Mouse (Mus musculus) activated CD4-positive, CD25-positive, alpha-beta regulatory T cell (primary cell): ENCODE results near the gene C1ra. TPM values are rescaled to one million over a fixed set of nuclear protein-coding genes. Genes with fewer than 3 reads are reported as not detected.

Source experiments
- polyA plus RNA-seq, 2 experiments: library from polyadenylated mRNA; unstranded; fragments of 100-300 nt; shearing (Covaris generic); gene quantifications; one replicate each; pipeline ENCODE4 v1.2.1; 2017

C1ra gene
- polyA plus RNA-seq, result under 1 TPM; 0.17 to 0.53 TPM

DNA sequence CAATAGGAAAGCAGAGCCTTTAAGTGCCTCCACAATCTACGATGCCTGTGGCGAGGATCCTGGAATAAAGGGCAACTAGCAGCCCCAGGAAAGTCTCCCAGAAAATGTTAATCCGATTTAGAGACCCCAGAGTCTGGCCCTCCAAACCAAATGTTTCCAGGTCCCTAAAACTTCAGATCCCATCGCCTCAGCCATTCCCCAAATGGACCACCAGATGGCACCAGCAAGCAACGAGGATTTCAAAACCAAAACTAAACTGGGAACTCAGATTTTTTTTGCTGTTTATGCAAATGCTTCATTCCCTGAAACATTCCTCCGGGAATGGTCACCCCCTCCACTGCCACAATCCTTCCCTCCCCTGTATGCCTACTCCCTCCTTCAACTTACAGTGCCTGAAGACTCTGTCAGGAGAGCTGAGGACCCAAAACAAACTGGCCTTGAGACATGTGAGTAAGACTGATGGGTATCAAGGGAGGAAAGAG, at the start of gene C1ra:
Gene C1ra (plus strand): TSS at position 51 of the 482 bp plus-strand sequence.

DNA sequence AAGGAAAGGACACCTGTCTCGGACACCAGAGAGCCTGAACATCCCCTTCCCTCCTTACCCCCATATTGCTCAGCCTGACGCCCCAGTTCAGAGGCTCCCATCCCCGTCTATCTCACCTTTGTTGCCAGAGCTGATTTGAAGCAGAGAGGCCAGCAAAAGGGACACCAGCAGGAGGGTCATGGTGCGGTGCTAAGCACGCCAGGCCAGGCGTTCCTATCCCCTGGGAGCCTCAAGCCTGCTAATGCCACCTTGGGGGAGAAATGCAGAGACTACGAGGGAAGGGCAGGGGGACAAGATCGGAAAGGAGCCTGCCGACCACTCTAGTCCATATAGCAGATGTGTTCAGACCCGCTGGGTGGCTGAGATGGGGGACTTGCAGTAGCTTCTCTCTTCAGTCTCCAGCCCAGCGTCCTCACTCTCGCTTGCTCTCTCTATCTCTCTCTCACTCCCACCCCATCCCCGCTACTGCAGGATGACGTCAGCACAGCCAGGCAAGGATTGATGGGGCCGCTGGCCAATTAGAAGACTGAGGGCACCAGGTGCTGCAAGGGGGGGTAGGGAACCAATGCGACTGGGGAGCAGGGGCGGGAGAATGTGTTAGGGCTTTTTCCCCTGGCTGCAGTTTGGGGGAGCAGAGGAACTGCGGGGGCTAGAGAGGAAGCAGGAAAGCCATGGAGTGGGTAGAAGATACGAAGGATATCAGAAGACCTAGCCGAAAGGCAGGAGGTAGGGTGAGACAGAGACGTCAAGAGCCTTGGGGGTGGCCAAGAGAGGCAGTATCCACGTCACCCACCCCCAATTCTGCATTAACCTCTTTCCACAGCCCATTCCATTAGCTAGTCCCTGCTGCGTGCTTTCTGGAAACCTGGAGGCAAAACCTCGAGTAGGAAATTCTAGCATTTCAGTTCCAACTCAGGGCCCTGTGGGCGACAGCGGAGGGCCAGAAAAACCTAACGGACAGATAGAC, 47.6 kb upstream of the C1ra start, which contains the start of gene Clstn3:
Gene Clstn3 (minus strand): TSS at position 490 of the 967 bp plus-strand sequence.

DNA sequence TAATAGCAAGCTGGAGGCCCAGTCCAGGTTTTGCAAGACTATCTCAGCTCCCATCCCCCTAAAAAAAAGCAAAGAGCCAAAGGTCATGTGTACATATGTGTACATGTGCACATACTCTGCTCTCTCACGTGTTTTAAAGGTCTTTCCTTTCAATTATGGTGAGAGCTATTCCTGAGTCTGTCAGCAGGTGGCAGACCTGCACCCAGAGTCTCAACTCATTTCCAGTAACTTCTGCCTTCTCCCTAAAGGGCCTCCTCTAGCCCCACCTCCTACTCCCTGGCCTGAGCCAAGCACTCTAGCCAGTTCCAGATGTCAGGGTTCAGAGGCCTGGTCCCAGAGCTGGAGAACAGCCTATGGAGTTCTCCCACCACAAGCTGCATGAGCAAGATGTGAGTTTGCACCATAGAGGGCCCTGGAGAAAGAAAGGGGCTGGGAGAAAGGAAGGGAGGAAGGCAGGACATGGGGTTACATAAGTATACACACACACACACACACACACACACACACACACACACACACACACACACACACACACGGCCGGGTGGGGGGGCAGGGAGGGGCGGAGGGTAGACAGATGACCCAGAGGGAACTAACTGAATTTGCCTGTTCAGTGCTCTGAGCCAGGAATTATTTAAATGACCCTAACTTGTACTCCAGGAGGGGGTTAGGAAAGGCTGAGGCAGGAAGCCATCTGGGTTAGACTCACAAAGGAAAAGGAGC, 19.2 kb upstream of the C1ra start, which contains the start of gene C1rl:
Gene C1rl (plus strand): TSS at position 272 of the 720 bp plus-strand sequence.

DNA sequence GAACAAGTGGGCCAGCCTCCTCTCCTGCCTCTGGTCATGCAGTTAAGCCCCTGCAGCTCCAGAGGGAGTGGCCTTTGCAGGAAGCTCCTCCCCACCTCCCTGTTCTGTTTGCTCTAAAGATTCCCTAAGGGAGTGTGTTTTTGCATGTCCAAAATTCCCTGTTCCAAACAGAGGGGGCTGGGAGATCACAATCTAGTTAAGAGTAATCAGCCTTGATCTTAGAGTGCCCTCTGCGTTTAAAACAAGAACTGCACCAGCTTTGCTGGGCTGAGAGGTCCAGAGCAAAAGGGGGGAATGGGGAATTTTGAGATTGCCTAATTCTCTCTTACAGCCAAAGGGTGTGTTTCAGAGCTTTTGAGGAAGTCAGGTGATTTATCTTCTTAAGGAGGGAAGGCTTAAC, 30.1 kb downstream of the C1ra start, which contains the start of gene C1s1:
Gene C1s1 (minus strand): TSS at position 76 of the 400 bp plus-strand sequence.

DNA sequence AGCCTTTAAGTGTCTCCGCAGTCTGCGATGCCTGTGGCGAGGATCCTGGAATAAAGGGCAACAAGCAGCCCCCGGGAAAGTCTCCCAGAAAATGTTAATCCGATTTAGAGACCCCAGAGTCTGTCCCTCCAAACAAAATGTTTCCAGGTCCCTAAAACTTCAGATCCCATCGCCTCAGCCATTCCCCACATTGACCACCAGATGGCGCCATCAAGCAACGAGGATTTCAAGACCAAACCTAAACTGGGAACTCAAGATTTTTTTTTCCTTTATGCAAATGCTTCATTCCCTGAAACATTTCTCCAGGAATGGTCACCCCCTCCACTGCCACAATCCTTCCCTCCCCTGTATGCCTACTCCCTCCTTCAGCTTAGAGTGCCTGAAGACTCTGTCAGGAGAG, 57.8 kb downstream of the C1ra start, which contains the start of gene C1rb:
Gene C1rb (plus strand): TSS at position 269 of the 400 bp plus-strand sequence.

Other genes with a start within 250 kb of the C1ra start
- under 1 TPM; 0.23 to 0.79 TPM for gene Cd163, start 207.7 kb upstream of the C1ra start, polyA plus RNA-seq
- 10 to 100 TPM; 22.2 to 28.9 TPM for gene Pex5, start 97.3 kb upstream of the C1ra start, polyA plus RNA-seq
- under 1 TPM in 1 of 2 experiments, not detected in 1; 0.61 TPM for gene Clstn3, start 47.6 kb upstream of the C1ra start, polyA plus RNA-seq
- not detected for gene C1rl, start 19.3 kb upstream of the C1ra start, polyA plus RNA-seq
- under 1 TPM in 1 of 2 experiments, not detected in 1; 0.21 TPM for gene C1s1, start 30.0 kb downstream of the C1ra start, polyA plus RNA-seq
- not detected for gene C1rb, start 57.9 kb downstream of the C1ra start, polyA plus RNA-seq
- gene C1s2, start 123.7 kb downstream of the C1ra start, polyA plus RNA-seq, result not detected
- 10 to 100 TPM; 51.5 to 80.2 TPM for gene Lpcat3, start 150.6 kb downstream of the C1ra start, polyA plus RNA-seq
- 100 to 1,000 TPM; 250 to 341 TPM for gene Emg1, start 199.8 kb downstream of the C1ra start, polyA plus RNA-seq
- gene Phb2, start 199.9 kb downstream of the C1ra start, polyA plus RNA-seq, result 100 to 1,000 TPM; 199 to 262 TPM
- gene Ptpn6, start 226.3 kb downstream of the C1ra start, polyA plus RNA-seq, result 100 to 1,000 TPM; 271 to 272 TPM
- gene Grcc10, start 229.0 kb downstream of the C1ra start, polyA plus RNA-seq, result 100 to 1,000 TPM; 443 to 508 TPM
- gene Gm45234, start 243.6 kb downstream of the C1ra start, polyA plus RNA-seq, result not detected
- gene Atn1, start 244.1 kb downstream of the C1ra start, polyA plus RNA-seq, result 10 to 100 TPM in 1 of 2 experiments, 1 to 10 TPM in 1; 3.7 to 10.9 TPM